Comparison of ENCODE assay signal across 8 mouse cellular contexts in genomic region chr5:48327652-48328051, GRCm38 (mm10). TPM values are rescaled to one million over a fixed set of nuclear protein-coding genes. Genes with fewer than 3 reads are reported as not detected.
DNase-seq lines count a peak whose midpoint lies in the region; ATAC-seq and TF ChIP-seq lines count a peak whose summit lies in the region.
"Had no signal": no experiment of that assay in that cellular context is flagged by ENCODE, and none has a peak within 500 bp of the region (broad histone marks: within the 10 kb centered on the region; RNA-seq: fewer than 3 reads in every experiment).

5730480H06Rik (plus strand) TSS chr5:48327952.

- H3K36me3 ChIP-seq in lung, embryonic 16.5 days (ENCODE audit: control insufficient read depth, insufficient read depth, low read length) = no peaks in the 10 kb centered on the region
- no peaks in the 10 kb centered on the region for H3K36me3 ChIP-seq in stomach, embryonic 14.5 days (ENCODE audit: control insufficient read depth, insufficient read depth, low read length)

- no peaks in the 10 kb centered on the region for H3K9me3 ChIP-seq in lung, embryonic 16.5 days (ENCODE audit: control insufficient read depth, low read length)
- no peaks in the 10 kb centered on the region for H3K9me3 ChIP-seq in stomach, embryonic 14.5 days (ENCODE audit: control insufficient read depth, low read depth, low read length)

- TF ChIP-seq POLR2A in embryonic fibroblast, embryonic 13.5 days (IDR thresholded peaks at IDR 0.05; ENCODE audit: low read depth, low read length) = no peak

- H3K9ac ChIP-seq in lung, embryonic 16.5 days (ENCODE audit: low read length) = no peak within 1 kb of the TSS
- H3K9ac ChIP-seq in stomach, embryonic 14.5 days (replicated peaks; ENCODE audit: low read depth, low read length) = no peak within 1 kb of the TSS

- WGBS in lung, embryonic 16.5 days = 92% methylated on average over 8 of the region's 8 CpGs
- 96% methylated on average over 8 of the region's 8 CpGs for WGBS in stomach, embryonic 14.5 days

- no peaks in the 10 kb centered on the region for H3K27me3 ChIP-seq in lung, embryonic 16.5 days (ENCODE audit: control insufficient read depth, insufficient read depth, low read depth, low read length)
- H3K27me3 ChIP-seq in stomach, embryonic 14.5 days (ENCODE audit: control insufficient read depth, insufficient read depth, low read length) = no peaks in the 10 kb centered on the region

- H3K4me1 ChIP-seq in lung, embryonic 16.5 days (replicated peaks; ENCODE audit: control insufficient read depth, insufficient read depth, low read length) = no peaks in the 10 kb centered on the region
- peaks cover 3% of the 10 kb centered on the region; the same call in 1 of the 2 replicates for H3K4me1 ChIP-seq in embryonic fibroblast, embryonic 13.5 days (ENCODE audit: control insufficient read depth, insufficient read depth, low read length)
- H3K4me1 ChIP-seq in stomach, embryonic 14.5 days (ENCODE audit: control insufficient read depth, insufficient read depth, low read length) = no peaks in the 10 kb centered on the region

- H3K27ac ChIP-seq in lung, embryonic 16.5 days (ENCODE audit: low read length) = no peak within 1 kb of the TSS
- no peak within 1 kb of the TSS for H3K27ac ChIP-seq in embryonic fibroblast, embryonic 13.5 days (ENCODE audit: insufficient read depth, low read length)
- no peak within 1 kb of the TSS for H3K27ac ChIP-seq in stomach, embryonic 14.5 days (ENCODE audit: low read length)

- no peak for TF ChIP-seq CTCF in embryonic fibroblast, embryonic 13.5 days (IDR thresholded peaks at IDR 0.05; ENCODE audit: borderline replicate concordance, insufficient read depth, low read length)

- no peak within 1 kb of the TSS for H3K4me3 ChIP-seq in lung, embryonic 16.5 days (ENCODE audit: low read length)
- H3K4me3 ChIP-seq in embryonic fibroblast, embryonic 13.5 days (ENCODE audit: insufficient read depth, low read length) = no peak within 1 kb of the TSS
- H3K4me3 ChIP-seq in stomach, embryonic 14.5 days (ENCODE audit: low read depth, low read length) = no peak within 1 kb of the TSS
- H3K4me3 ChIP-seq: myocyte had no signal

- no peak for ATAC-seq in lung, embryonic 16.5 days (ENCODE audit: low read depth)
- no peak for ATAC-seq in stomach, embryonic 14.5 days (ENCODE audit: insufficient number of reproducible peaks, insufficient read depth, low FRiP score, low read depth)

- H3K4me2 ChIP-seq in lung, embryonic 16.5 days (ENCODE audit: low read depth, low read length) = no peak within 1 kb of the TSS
- H3K4me2 ChIP-seq in stomach, embryonic 14.5 days (replicated peaks; ENCODE audit: low read depth, low read length) = no peak within 1 kb of the TSS

- no peak for DNase-seq in lung, postnatal 4 days
- no peak for DNase-seq in layer of hippocampus, postnatal 10 days (ENCODE audit: low spot score in 2 of 2)
- DNase-seq in thymus, postnatal 4 days = no peak
- DNase-seq in cerebellum, postnatal 4 days (ENCODE audit: low spot score in 2 of 2) = no peak

RNA-seq across cellular contexts. Expression of gene 5730480H06Rik, which starts in this region (rescaled TPM):
- polyA plus RNA-seq in lung, embryonic 16.5 days (2015; fragmentation: Nextera tagmentation; extraction: Ambion mirVana) = 17.6 and 23.7 TPM in 2 replicates
- 16.6 and 20.1 TPM in 2 replicates for polyA plus RNA-seq in embryonic fibroblast, embryonic 13.5 days (2011; ENCODE audit: insufficient read length, low read depth, missing spikeins)
- total RNA-seq in layer of hippocampus, postnatal 10 days (2021) = 10 to 100 TPM; 15.3 to 20.3 TPM
- polyA plus RNA-seq in stomach, embryonic 14.5 days (2014; fragmentation: Nextera tagmentation; extraction: Ambion mirVana) = 25.8 and 28.9 TPM in 2 replicates
